In genomic region chr6:99991079-99991478, GRCm38 (mm10) we compare ENCODE assay signal across 9 mouse cellular contexts.
A peak's percentile ranks its signal among the peaks of the same experiment; 100 is the strongest.
DNase-seq lines count a peak whose midpoint lies in the region; ATAC-seq and TF ChIP-seq lines count a peak whose summit lies in the region.
"Had no signal": no experiment of that assay in that cellular context is flagged by ENCODE, and none has a peak within 500 bp of the region (broad histone marks: within the 10 kb centered on the region; RNA-seq: fewer than 3 reads in every experiment).

No protein-coding gene starts in this region.

- no peak overlapping the region for H3K4me3 ChIP-seq in heart, adult 2 months
- H3K4me3 ChIP-seq in kidney, adult 2 months (ENCODE audit: insufficient read depth, low read depth, low read length): no peak overlapping the region
- no peak overlapping the region for H3K4me3 ChIP-seq in liver, embryonic 15.5 days (replicated peaks)

- intact Hi-C loops in heart, adult 2 months (cut with DNase I): no loop called here

- no peak for TF ChIP-seq EP300 in heart, adult 2 months (IDR thresholded peaks at IDR 0.05; ENCODE audit: insufficient read depth, low read depth, low read length)

- H3K4me1 ChIP-seq in heart, adult 2 months (ENCODE audit: control insufficient read depth, insufficient read depth, low read length): 0 out of 2 replicates have a peak, but pooled peaks cover 1% of the 10 kb centered on the region
- no peaks in the 10 kb centered on the region for H3K4me1 ChIP-seq in kidney, adult 2 months (ENCODE audit: control insufficient read depth, insufficient read depth, low read length)
- peaks cover 2% of the 10 kb centered on the region; the same call in 1 of the 2 replicates for H3K4me1 ChIP-seq in liver, embryonic 15.5 days (replicated peaks)

- no peak overlapping the region for H3K4me2 ChIP-seq in liver, embryonic 15.5 days

- no peaks in the 10 kb centered on the region for H3K36me3 ChIP-seq in heart, adult 2 months (ENCODE audit: control insufficient read depth, insufficient read depth, low read length)
- H3K36me3 ChIP-seq in kidney, adult 2 months (ENCODE audit: control insufficient read depth, insufficient read depth, low read length): no peaks in the 10 kb centered on the region
- no peaks in the 10 kb centered on the region for H3K36me3 ChIP-seq in liver, embryonic 15.5 days (replicated peaks)

- H3K79me2 ChIP-seq in heart, adult 2 months (replicated peaks; ENCODE audit: control insufficient read depth, insufficient read depth, low read length): no peaks in the 10 kb centered on the region

- peak; percentile 25 to 50 for DNase-seq in frontal cortex, postnatal 10 days (ENCODE audit: low spot score in 2 of 2)
- no peak for DNase-seq in frontal cortex, postnatal 25 days (ENCODE audit: low spot score in 2 of 2)
- DNase-seq in c-Kit-positive CD71-negative TER-119-negative erythroid progenitor cells, embryonic 14.5 days (ENCODE audit: low read depth): peak; percentile 20
- DNase-seq in heart, adult 2 months: peak; percentile 71 to 76
- peak; percentile 84 for DNase-seq in kidney, adult 2 months
- peak; percentile 60 to 67 for DNase-seq in right cerebral cortex, adult 2 months (ENCODE audit: low spot score in 2 of 2)
- no peak for DNase-seq in spleen, adult 18-20 months

- H3K9ac ChIP-seq in heart, adult 2 months (ENCODE audit: low read depth, low read length): no peak overlapping the region
- no peak overlapping the region for H3K9ac ChIP-seq in liver, embryonic 15.5 days

- H3K9me3 ChIP-seq in liver, embryonic 15.5 days (replicated peaks): no peaks in the 10 kb centered on the region

- peak; percentile 70 for ATAC-seq in liver, embryonic 15.5 days (ENCODE audit: insufficient read depth)

- 12% methylated on average over 7 of the region's 7 CpGs for WGBS in heart, adult 2 months
- 32% methylated on average over 7 of the region's 7 CpGs for WGBS in kidney, adult 2 months
- WGBS in liver, embryonic 15.5 days (ENCODE audit: insufficient replicate concordance): 27% methylated on average over 7 of the region's 7 CpGs

- H3K27me3 ChIP-seq in heart, adult 2 months (ENCODE audit: control insufficient read depth, insufficient read depth, low read length): no peaks in the 10 kb centered on the region
- no peaks in the 10 kb centered on the region for H3K27me3 ChIP-seq in kidney, adult 2 months (replicated peaks; ENCODE audit: control insufficient read depth, insufficient read depth, low read length)
- no peaks in the 10 kb centered on the region for H3K27me3 ChIP-seq in liver, embryonic 15.5 days
- H3K27me3 ChIP-seq: CH12.LX had no signal

- TF ChIP-seq CTCF in heart, adult 2 months (IDR thresholded peaks at IDR 0.05): no peak
- TF ChIP-seq CTCF in kidney, adult 2 months (conservative IDR thresholded peaks at IDR 0.05; ENCODE audit: insufficient read depth, insufficient read length, low read depth, low read length): no peak

- no peak for TF ChIP-seq POLR2A in heart, adult 2 months (IDR thresholded peaks at IDR 0.05; ENCODE audit: insufficient read depth, low read depth, low read length)
- TF ChIP-seq POLR2A in kidney, adult 2 months (IDR thresholded peaks at IDR 0.05; ENCODE audit: low read depth, low read length): no peak

- H3K27ac ChIP-seq in heart, adult 2 months: no peak overlapping the region
- no peak overlapping the region for H3K27ac ChIP-seq in kidney, adult 2 months (ENCODE audit: insufficient read depth, low read depth, low read length)
- peak overlapping the region; percentile 20; the same call in 1 of the 2 replicates for H3K27ac ChIP-seq in liver, embryonic 15.5 days (replicated peaks)

Comparison
In these comparisons a context has a peak if more than half of its experiments do, and no peak if none do; other contexts are left out.
1. DNase-seq: peak in frontal cortex, postnatal 10 days (2 of 2), c-Kit-positive CD71-negative TER-119-negative erythroid progenitor cells, embryonic 14.5 days (single experiment), heart, adult 2 months (2 of 2), kidney, adult 2 months (single experiment) and right cerebral cortex, adult 2 months (2 of 2); none in frontal cortex, postnatal 25 days (0 of 2) and spleen, adult 18-20 months (0 of 2).